Mouse (Mus musculus) hindbrain, embryonic 10.5 days (tissue): Measurements from ENCODE around the gene Npat. TPM values are rescaled to one million over a fixed set of nuclear protein-coding genes. Genes with fewer than 3 reads are reported as not detected.

Source experiments
- DNase-seq: peaks from one replicate; pipeline ENCODE4 v3.0.0-alpha.2; 2017; ENCODE audit warnings: low spot score
- H3K27ac ChIP-seq: fragments of 300-500 bp; sonication (generic); 2 replicates; pipeline ENCODE4 v1.5.1; 2016; ENCODE audit warnings: mild to moderate bottlenecking, moderate library complexity
- H3K27me3 ChIP-seq: fragments of 300-500 bp; sonication (generic); 2 replicates; pipeline ENCODE4 v1.6.1; 2016; ENCODE audit warnings: mild to moderate bottlenecking; ENCODE audit not compliant: poor library complexity, insufficient read depth, severe bottlenecking
- H3K36me3 ChIP-seq: fragments of 300-500 bp; sonication (generic); 2 replicates; pipeline ENCODE4 v1.6.1; 2016; ENCODE audit warnings: mild to moderate bottlenecking, moderate library complexity
- H3K4me1 ChIP-seq: fragments of 300-500 bp; sonication (generic); replicated peaks from 2 replicates; pipeline ENCODE4 v1.6.1; 2016; ENCODE audit warnings: mild to moderate bottlenecking
- H3K4me3 ChIP-seq: fragments of 300-500 bp; sonication (generic); 2 replicates; pipeline ENCODE4 v1.5.1; 2016; ENCODE audit warnings: mild to moderate bottlenecking, moderate library complexity
- H3K9me3 ChIP-seq: fragments of 300-500 bp; sonication (generic); 2 replicates; pipeline ENCODE4 v1.6.1; 2016; ENCODE audit warnings: mild to moderate bottlenecking, moderate library complexity
- WGBS: fragments of 180-500 bp; shearing (Covaris S2); methylation state at CpG from one replicate; pipeline ENCODE4 v1.1.7; 2016; 5-methylcytosine and 5-hydroxymethylcytosine counted together
- polyA plus RNA-seq: library from polyadenylated mRNA; unstranded; fragments of >200 nt; fragmentation: Nextera tagmentation; extraction: Ambion mirVana; gene quantifications from 2 replicates; pipeline ENCODE4 v1.2.1, GENCODE M21; 2016

Npat gene
- polyA plus RNA-seq, result 13.6 and 19.1 TPM in 2 replicates

DNA sequence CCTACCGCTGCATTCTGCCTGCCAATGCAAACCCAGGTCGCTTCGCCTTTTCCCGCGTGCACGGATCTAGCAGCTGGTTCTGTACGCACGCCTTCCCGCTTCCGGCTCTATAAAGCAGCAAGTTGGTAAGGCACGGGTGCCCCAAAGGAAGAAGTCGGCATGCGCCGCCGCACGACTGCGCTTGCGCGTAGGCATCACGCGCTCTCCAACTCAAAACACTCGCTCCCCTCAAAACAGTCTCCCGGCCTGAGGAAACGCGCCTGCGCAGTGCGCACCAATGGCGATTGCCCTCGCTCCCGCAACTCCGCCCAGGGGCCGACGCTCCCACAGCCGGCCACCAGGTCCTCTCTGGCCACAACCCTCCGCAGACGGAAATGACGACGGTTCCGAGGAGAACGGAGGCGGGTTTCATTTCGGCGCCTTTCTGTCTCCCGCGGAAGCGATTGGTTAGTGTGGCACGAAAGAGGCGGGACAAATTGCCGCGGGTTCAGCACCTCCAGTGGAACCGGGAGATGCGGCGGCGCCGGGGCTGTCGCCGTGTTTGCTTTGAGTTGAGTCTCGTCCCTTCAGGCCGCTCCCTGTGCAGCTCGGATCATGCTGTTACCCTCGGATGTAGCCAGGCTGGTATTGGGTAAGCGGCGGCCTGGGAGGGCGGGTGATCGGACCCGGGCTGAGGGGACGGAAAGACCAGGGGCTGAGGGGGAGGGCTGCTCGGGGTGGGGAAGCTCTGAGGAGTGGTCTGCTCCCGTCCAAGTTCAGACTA is at the start of gene Npat, which contains the start of gene Atm:
TSS of gene Npat (plus strand) at position 490 of the 763 bp plus-strand sequence.
TSS of gene Atm (minus strand) at position 183 of the 763 bp plus-strand sequence.
- Histone ChIP-seq H3K4me3 (peak within 1 kb of the TSS; percentile 95), H3K27me3 (no peaks in the 10 kb centered on the region), H3K4me1 (peaks cover 29% of the 10 kb centered on the region), H3K27ac (peak within 1 kb of the TSS; percentile 94), H3K9me3 (no peaks in the 10 kb centered on the region), H3K36me3 (peaks cover 13% of the 10 kb centered on the region)
- WGBS, result under 1% methylated on average over 69 of the region's 69 CpGs
- DNase-seq, result peak; percentile 100

DNA sequence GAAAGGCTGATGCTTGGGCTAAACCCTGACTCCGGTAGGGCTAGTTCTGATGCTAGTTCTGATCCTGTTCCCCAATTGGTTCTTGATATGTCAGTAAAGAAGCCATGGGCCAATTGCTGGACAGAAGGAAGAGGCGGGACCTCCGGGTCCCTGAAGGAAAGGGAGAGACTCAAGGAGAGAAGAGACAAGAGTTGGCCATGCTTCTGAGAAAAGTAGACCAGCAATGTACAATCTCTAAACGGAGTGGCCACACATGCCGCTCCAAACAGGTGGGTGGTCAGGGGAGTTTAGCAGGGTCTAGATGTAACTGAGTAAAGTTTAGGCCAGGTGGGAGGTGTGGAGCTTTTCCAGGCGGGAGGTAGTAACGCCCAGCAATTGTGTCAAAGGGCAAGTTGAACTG is 28.8 kb upstream of the Npat start:
- Histone ChIP-seq H3K27ac (no peak overlapping the region), H3K4me1 (no peaks in the 10 kb centered on the region), H3K36me3 (peaks cover 63% of the 10 kb centered on the region), H3K4me3 (no peak overlapping the region), H3K27me3 (no peaks in the 10 kb centered on the region), H3K9me3 (no peaks in the 10 kb centered on the region)
- DNase-seq, result no peak
- WGBS, result 88% methylated on average over 7 of the region's 7 CpGs

DNA sequence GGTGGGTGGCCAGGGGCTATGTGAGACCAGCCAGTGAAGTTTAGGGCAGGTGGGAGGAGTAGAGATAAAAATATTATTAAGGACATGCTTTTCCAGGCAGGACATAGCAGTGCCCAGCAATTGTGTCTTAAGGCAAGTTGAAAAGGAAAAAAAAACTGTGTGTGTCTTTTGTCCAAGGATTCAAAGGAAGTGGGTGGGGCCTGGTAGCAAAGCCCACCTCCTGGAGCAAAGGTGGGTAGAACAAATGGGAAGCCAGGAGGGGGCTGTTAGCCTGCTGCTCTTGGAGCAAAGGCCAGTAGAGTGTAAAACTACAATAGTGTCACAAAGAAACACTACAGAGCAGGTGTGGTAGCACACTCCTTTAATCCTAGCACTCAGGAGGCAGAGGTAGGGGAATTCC is 22.8 kb upstream of the Npat start:
- Histone ChIP-seq H3K36me3 (peaks cover 57% of the 10 kb centered on the region), H3K9me3 (no peaks in the 10 kb centered on the region), H3K4me1 (no peaks in the 10 kb centered on the region), H3K27me3 (no peaks in the 10 kb centered on the region), H3K4me3 (no peak overlapping the region), H3K27ac (no peak overlapping the region)
- DNase-seq, result no peak

DNA sequence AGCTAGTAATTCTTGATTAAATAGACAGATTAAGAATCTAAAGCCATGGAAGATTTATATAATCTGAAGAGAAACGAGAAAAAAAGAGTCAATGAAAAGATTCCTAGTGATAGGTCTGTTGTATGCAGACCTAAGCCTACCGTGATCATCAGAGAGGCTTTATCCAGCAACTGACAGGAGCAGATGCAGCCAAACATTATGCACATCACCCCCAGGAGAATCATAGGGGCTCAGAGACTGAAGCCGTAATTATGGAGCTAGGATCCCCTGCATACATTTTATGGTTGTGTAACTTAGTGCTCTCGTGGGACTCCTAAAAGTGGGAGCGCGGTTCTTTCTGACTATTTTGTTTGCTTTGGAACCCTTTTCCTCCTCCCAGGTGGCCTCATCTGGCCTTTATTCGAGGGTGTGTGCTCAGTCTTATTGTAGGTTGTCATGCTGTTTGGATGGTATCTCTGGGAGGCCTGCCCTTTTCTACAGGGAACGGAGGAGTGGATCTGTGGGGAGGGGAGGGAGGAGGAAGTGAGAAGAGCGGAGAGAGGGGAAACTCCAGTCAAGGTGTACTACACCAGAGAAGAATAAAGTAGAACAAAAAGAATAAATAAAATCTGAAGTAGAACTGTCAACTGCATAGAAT is 19.4 kb upstream of the Npat start:
- Histone ChIP-seq H3K9me3 (no peaks in the 10 kb centered on the region), H3K27ac (no peak overlapping the region), H3K4me1 (no peaks in the 10 kb centered on the region), H3K27me3 (no peaks in the 10 kb centered on the region), H3K4me3 (no peak overlapping the region), H3K36me3 (peaks cover 48% of the 10 kb centered on the region)
- WGBS, result 85% methylated on average over 9 of the region's 9 CpGs
- no peak for DNase-seq

DNA sequence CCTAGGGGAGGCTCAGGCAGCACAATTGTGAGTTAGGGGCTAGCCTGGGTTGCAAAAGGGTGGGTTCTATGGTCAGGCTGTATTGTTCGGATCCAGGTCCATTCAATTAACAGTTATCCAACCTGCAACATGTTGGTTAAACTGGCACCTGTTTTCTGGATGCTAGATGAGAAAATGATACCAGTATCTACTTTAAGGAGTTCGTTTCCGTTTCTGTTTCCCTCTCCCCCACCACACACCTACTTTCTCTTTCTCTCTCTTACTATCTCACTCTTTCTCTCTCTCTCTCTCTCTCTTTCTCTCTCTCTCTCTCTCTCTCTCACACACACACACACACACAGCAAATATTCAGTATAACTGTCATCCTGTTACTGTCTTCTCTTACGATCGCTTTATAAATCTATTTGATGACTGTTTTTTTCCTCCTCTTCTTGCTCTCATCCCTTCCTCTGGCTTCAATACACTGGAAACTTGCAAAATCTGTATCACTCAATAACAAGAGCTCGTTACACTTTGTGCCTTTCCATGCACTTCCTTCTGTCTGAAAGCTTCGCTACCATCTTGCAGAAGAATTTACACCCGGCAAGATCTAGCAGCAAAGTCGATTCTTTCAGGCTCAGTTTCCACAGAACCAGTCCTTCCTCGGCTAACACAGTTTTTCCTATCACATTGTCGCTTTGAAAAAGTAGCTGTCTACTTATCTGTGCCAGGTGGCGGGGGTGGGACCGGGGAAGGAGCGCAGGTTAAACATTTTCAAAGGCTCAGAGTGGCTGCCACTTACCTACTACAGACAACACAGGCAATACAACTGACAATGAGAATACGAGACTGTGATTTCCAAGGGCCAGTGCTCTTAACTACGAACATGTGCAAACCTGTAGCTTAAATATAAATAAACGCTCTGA is 1.2 kb upstream of the Npat start:
- DNase-seq, result peak; percentile 15
- Histone ChIP-seq H3K27me3 (no peaks in the 10 kb centered on the region), H3K4me1 (peaks cover 29% of the 10 kb centered on the region), H3K27ac (peak overlapping the region; percentile 94), H3K9me3 (no peaks in the 10 kb centered on the region), H3K36me3 (peaks cover 24% of the 10 kb centered on the region), H3K4me3 (peak overlapping the region; percentile 95)
- WGBS, result 26% methylated on average over 17 of the region's 17 CpGs

DNA sequence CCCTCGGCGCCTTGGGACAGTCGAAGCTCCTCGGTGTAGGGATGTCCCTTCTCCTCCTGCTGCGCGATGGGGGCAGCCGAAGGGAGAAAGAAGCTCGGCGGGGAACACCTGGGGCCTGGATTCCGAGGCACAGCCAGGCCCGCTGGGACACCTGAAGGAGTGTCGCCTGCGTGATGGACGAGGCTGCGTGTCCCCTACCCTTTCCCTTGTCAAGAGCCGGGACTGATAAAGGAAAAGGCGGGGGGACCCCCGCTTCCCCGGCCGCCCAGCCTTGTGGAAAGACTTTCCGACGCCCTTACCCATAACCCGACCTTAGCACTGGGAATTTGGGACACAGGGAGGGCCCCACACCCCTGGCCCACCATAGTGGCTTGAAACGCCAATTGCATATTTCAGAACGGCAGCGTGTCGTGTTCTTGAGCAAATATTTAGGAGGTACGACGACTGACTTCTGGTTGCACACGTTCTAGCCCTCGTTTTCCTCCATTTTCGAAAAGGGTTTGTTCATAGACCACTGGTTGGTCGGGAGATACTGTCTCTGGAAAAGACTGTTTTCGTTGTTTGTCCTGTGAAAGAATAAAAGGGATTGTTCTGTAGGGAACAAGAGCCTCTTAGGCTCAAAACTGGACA is 604 bp downstream of the Npat start:
- DNase-seq, result no peak
- peak overlapping the region; percentile 95 for H3K4me3 ChIP-seq
- peak overlapping the region; percentile 94 for H3K27ac ChIP-seq
- no peaks in the 10 kb centered on the region for H3K27me3 ChIP-seq
- H3K9me3 ChIP-seq, result no peaks in the 10 kb centered on the region
- peaks cover 29% of the 10 kb centered on the region for H3K4me1 ChIP-seq
- H3K36me3 ChIP-seq, result peaks cover 9% of the 10 kb centered on the region
- WGBS, result under 1% methylated on average over 33 of the region's 34 CpGs

DNA sequence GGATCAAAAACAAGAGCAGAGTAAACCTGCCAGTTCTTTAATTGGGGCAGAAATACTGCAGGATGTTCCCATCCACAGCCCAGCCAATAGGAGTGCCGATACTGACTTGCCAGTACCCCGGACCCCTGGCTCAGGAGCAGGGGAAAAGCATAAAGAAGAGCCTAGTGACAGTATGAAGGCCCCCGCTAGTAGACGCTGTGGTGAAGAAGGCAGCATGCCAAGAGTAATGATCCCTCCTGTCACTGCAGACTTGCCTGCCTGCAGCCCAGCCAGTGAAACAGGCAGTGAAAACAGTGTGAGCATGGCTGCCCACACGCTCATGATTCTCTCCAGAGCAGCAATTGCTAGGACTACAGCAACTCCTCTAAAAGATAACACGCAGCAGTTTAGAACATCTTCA is 33.8 kb downstream of the Npat start:
- DNase-seq, result no peak
- peaks cover 100% of the 10 kb centered on the region for H3K36me3 ChIP-seq
- no peaks in the 10 kb centered on the region for H3K4me1 ChIP-seq
- no peak overlapping the region for H3K4me3 ChIP-seq
- no peaks in the 10 kb centered on the region for H3K27me3 ChIP-seq
- no peak overlapping the region for H3K27ac ChIP-seq
- 90% methylated on average over 6 of the region's 6 CpGs for WGBS
- H3K9me3 ChIP-seq, result no peaks in the 10 kb centered on the region

DNA sequence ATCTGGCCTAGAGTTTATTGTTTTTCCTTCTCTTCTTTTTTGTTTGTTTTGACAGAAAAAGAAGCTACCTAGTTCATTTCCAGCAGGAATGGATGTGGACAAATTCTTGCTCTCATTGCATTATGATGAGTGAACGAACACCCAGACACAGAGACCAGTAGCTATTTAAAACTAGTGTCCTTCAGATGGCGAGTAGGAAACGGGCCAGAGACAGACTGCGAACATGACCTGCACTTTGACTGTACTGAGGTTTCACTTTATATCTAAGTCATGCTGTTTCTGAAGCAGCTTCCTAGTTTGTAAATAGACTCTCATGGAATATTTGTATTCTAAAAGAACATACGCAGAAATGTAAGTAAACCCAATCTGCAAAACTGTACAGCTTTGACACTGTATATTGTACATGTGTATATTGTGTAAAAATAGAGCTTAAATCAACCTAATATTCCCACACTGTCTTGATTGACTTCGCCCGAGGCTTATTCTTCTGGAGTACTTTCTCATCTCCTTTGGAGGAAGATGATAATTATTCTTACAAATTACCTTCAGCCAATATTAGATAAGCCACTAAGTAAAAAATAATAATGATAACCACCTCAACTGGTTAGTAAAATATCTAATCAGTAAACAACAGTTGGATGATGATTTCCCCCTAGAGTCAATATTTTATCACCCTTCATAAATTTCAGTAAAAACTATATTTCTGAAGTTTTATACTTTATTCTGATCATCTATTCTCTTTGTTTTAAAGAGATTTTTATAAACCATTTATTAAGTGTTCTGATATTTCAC is 35.9 kb downstream of the Npat start:
- H3K27me3 ChIP-seq, result no peaks in the 10 kb centered on the region
- H3K36me3 ChIP-seq, result peaks cover 99% of the 10 kb centered on the region
- DNase-seq, result no peak
- H3K27ac ChIP-seq, result no peak overlapping the region
- H3K4me3 ChIP-seq, result no peak overlapping the region
- H3K9me3 ChIP-seq, result no peaks in the 10 kb centered on the region
- WGBS, result 95% methylated on average over 7 of the region's 7 CpGs
- H3K4me1 ChIP-seq, result no peaks in the 10 kb centered on the region

DNA sequence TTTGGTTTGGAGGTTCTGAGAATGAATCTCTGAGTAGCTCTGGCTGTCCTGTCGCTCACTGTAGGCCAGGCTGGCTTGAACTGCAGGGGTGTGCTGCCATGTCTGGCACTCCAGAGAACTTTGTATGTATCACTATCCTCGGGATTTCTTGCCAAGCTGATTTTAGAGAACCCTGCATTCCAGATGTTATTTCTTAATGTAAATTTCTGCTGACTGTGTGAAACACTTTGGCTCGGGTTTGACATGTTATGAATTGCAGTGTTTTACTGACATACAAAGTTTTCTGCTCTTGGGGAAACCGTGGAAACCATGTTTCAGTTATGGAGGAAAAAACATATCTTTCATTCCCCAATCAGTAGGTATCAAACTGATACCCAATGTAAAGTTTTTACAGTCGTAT is 38.9 kb downstream of the Npat start:
- no peak overlapping the region for H3K4me3 ChIP-seq
- no peaks in the 10 kb centered on the region for H3K9me3 ChIP-seq
- no peak overlapping the region for H3K27ac ChIP-seq
- H3K4me1 ChIP-seq, result no peaks in the 10 kb centered on the region
- peaks cover 94% of the 10 kb centered on the region for H3K36me3 ChIP-seq
- DNase-seq, result no peak
- H3K27me3 ChIP-seq, result no peaks in the 10 kb centered on the region
- WGBS, result 93% methylated on average over 5 of the region's 5 CpGs

DNA sequence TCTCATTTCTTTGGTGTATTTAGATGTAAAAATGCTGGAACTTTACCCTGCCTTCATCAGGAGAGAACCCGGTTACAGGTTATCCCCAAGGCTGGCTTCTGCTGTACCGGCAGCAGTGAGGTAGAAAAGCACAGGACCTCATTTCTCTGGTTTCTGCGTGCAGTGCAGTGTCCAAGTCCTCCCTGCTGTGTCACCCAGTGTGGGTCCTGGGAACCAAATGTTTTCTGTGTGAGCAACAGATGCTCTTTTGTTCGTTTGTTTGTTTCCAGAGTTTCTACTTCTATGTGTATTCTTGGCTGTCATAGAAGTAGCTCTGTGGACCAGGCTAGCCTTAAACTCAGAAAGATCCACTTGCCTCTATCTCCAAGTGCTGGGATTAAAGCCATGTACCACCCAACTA is 45.0 kb downstream of the Npat start:
- H3K4me1 ChIP-seq, result no peaks in the 10 kb centered on the region
- WGBS, result 84% methylated on average over 4 of the region's 4 CpGs
- DNase-seq, result no peak
- no peaks in the 10 kb centered on the region for H3K27me3 ChIP-seq
- H3K27ac ChIP-seq, result no peak overlapping the region
- peaks cover 83% of the 10 kb centered on the region for H3K36me3 ChIP-seq
- H3K4me3 ChIP-seq, result no peak overlapping the region
- no peaks in the 10 kb centered on the region for H3K9me3 ChIP-seq

DNA sequence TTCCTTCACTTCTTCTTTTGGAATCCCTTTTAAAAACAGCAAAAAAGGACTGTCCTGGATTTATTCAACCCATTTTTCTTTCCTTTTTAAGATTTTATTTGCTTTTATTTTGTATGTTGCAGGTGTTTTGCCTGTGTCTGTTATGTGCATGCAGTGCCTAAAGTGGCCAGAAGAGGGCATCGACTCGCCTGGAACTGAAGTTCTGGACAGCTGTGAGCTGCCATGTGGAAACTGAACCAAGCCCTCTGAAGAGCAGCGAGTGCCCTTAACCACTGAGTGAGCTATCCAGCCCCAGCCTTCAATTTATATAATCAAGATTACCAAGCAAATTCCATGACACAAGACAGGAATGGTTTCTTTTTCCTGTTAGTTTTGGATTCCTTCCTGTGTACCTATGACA is 57.9 kb downstream of the Npat start:
- Histone ChIP-seq H3K9me3 (no peaks in the 10 kb centered on the region), H3K36me3 (0 out of 2 replicates have a peak, but pooled peaks cover 4% of the 10 kb centered on the region), H3K4me1 (no peaks in the 10 kb centered on the region), H3K27me3 (no peaks in the 10 kb centered on the region), H3K4me3 (no peak overlapping the region), H3K27ac (no peak overlapping the region)
- DNase-seq, result peak; percentile 68
- WGBS, result 12% methylated on average over 3 of the region's 3 CpGs
